Mouse (Mus musculus): Measurements from ENCODE around the gene Olr1.

DNA sequence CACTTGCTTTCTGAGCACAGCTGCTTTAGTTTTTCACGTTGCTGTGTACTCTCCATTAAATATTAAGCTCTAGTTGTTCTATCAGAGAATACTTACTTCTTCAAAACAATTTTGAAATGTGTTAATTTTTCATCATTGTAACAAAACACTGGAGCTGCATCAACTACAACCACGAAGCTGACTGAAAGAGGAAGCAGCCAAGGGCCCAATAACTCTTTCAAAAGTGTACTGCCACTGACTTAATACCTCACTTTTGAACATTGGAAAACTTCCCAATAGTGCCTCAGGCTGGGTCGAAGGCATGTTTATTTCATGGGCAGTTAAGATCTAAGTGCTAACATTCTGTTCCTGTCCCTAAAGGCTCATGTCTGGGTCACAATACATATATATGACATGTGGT lies 41.0 kb upstream of the Olr1 start:
- TF ChIP-seq POLR2A (IDR thresholded peaks at IDR 0.05; ENCODE audit: control insufficient read depth, extremely low read depth, insufficient read depth, low read length, poor library complexity) (no peak), CTCF (IDR thresholded peaks at IDR 0.05; ENCODE audit: borderline replicate concordance, control insufficient read depth, extremely low read depth, insufficient read depth, low read length, poor library complexity) (no peak)
